Mouse (Mus musculus): ENCODE measurements at regions not wholly inside any gene's neighbourhood (a gene's known extent, or its start where the extent isn't known, plus 50 kb on each side); places are given as distances from the start of the nearest gene placed in this dataset.

- no peak for DNase-seq (ENCODE audit: extremely low spot score in 1 of 2, low spot score in 2 of 2)
- intact Hi-C loops (cut with DNase I), result no loop called here
Measured at GRCm38 (mm10) chr13:26594313-26594712, 175.7 kb downstream of the Hdgfl1 start.

- DNase-seq (ENCODE audit: extremely low spot score in 1 of 2, low spot score in 2 of 2), result no peak
- intact Hi-C loops (cut with DNase I), result no loop called here
Measured at GRCm38 (mm10) chr13:26593750-26594149, 176.2 kb downstream of the Hdgfl1 start.

GRCm38 (mm10) chr13:26575890-26576543 is 193.9 kb downstream of the Hdgfl1 start:
- DNase-seq (ENCODE audit: extremely low spot score in 1 of 2, low spot score in 2 of 2), result peak; percentile 26 to 51
- intact Hi-C loops (cut with DNase I), result no loop called here

- intact Hi-C loops (cut with DNase I), result no loop called here
- no peak for DNase-seq (ENCODE audit: extremely low spot score in 1 of 2, low spot score in 2 of 2)
Measured at GRCm38 (mm10) chr13:26569422-26569821, 200.5 kb downstream of the Hdgfl1 start.

- intact Hi-C loops (cut with DNase I), result no loop called here
- DNase-seq (ENCODE audit: extremely low spot score in 1 of 2, low spot score in 2 of 2), result no peak
Measured at GRCm38 (mm10) chr13:26564941-26565862, 204.8 kb downstream of the Hdgfl1 start.

- intact Hi-C loops (cut with DNase I), result no loop called here
- DNase-seq (ENCODE audit: extremely low spot score in 1 of 2, low spot score in 2 of 2), result no peak
Measured at GRCm38 (mm10) chr13:26558366-26558765, 211.6 kb downstream of the Hdgfl1 start.

- DNase-seq (ENCODE audit: extremely low spot score in 1 of 2, low spot score in 2 of 2), result no peak
- intact Hi-C loops (cut with DNase I), result no loop called here
Measured at GRCm38 (mm10) chr13:26554266-26554665, 215.7 kb downstream of the Hdgfl1 start.

GRCm38 (mm10) chr13:26552122-26552521 is 217.8 kb downstream of the Hdgfl1 start:
- no peak for DNase-seq (ENCODE audit: extremely low spot score in 1 of 2, low spot score in 2 of 2)
- intact Hi-C loops (cut with DNase I), result no loop called here

- intact Hi-C loops (cut with DNase I), result no loop called here
- no peak for DNase-seq (ENCODE audit: extremely low spot score in 1 of 2, low spot score in 2 of 2)
Measured at GRCm38 (mm10) chr13:26538928-26539327, 231.0 kb downstream of the Hdgfl1 start.

- intact Hi-C loops (cut with DNase I), result no loop called here
Measured at GRCm38 (mm10) chr13:26536575-26536974, 233.4 kb downstream of the Hdgfl1 start.

GRCm38 (mm10) chr13:26532761-26533160 is 237.2 kb downstream of the Hdgfl1 start:
- DNase-seq (ENCODE audit: extremely low spot score in 1 of 2, low spot score in 2 of 2), result no peak
- intact Hi-C loops (cut with DNase I), result no loop called here

More at GRCm38 (mm10) chr13:26536575-26536974, 233.4 kb downstream of the Hdgfl1 start:
- no peak for DNase-seq (ENCODE audit: extremely low spot score in 1 of 2, low spot score in 2 of 2)

GRCm38 (mm10) chr13:26519054-26519453 is 250.9 kb downstream of the Hdgfl1 start:
- DNase-seq (ENCODE audit: extremely low spot score in 1 of 2, low spot score in 2 of 2), result no peak
- intact Hi-C loops (cut with DNase I), result no loop called here

GRCm38 (mm10) chr13:26518425-26518824 is 251.5 kb downstream of the Hdgfl1 start:
- DNase-seq (ENCODE audit: extremely low spot score in 1 of 2, low spot score in 2 of 2), result no peak
- intact Hi-C loops (cut with DNase I), result no loop called here

- no peak for DNase-seq (ENCODE audit: extremely low spot score in 1 of 2, low spot score in 2 of 2)
- intact Hi-C loops (cut with DNase I), result no loop called here
Measured at GRCm38 (mm10) chr13:26517646-26518045, 252.3 kb downstream of the Hdgfl1 start.

- no peak for DNase-seq (ENCODE audit: extremely low spot score in 1 of 2, low spot score in 2 of 2)
- intact Hi-C loops (cut with DNase I), result no loop called here
Measured at GRCm38 (mm10) chr13:26510448-26510847, 259.5 kb downstream of the Hdgfl1 start.

- intact Hi-C loops (cut with DNase I), result no loop called here
- DNase-seq (ENCODE audit: extremely low spot score in 1 of 2, low spot score in 2 of 2), result no peak
Measured at GRCm38 (mm10) chr13:26509841-26510240, 260.1 kb downstream of the Hdgfl1 start.

- intact Hi-C loops (cut with DNase I), result no loop called here
- DNase-seq (ENCODE audit: extremely low spot score in 1 of 2, low spot score in 2 of 2), result no peak
Measured at GRCm38 (mm10) chr13:26503744-26504143, 266.2 kb downstream of the Hdgfl1 start.

- intact Hi-C loops (cut with DNase I), result no loop called here
- DNase-seq (ENCODE audit: extremely low spot score in 1 of 2, low spot score in 2 of 2), result no peak
Measured at GRCm38 (mm10) chr13:26497086-26497485, 272.9 kb downstream of the Hdgfl1 start.

GRCm38 (mm10) chr13:26495871-26496270 is 274.1 kb downstream of the Hdgfl1 start:
- no peak for DNase-seq (ENCODE audit: extremely low spot score in 1 of 2, low spot score in 2 of 2)
- intact Hi-C loops (cut with DNase I), result no loop called here

GRCm38 (mm10) chr13:26469343-26469742 is 300.6 kb downstream of the Hdgfl1 start:
- intact Hi-C loops (cut with DNase I), result no loop called here
- DNase-seq (ENCODE audit: extremely low spot score in 1 of 2, low spot score in 2 of 2), result no peak
